Mouse (Mus musculus): ENCODE data around the gene Edem2.

- TF ChIP-seq CTCF (IDR thresholded peaks at IDR 0.05; ENCODE audit: borderline replicate concordance, insufficient read depth, low read depth, low read length) (no peak), POLR2A (IDR thresholded peaks at IDR 0.05; ENCODE audit: borderline replicate concordance, insufficient read depth, low read length) (no peak)
Observed at GRCm38 (mm10) chr2:155694564-155694963, 34.7 kb downstream of the Edem2 start.

Measured in cerebellum, adult 2 months (tissue).